Mouse (Mus musculus) forebrain, embryonic 16.5 days (tissue): ENCODE measurements around the gene Ldb2. TPM values are rescaled to one million over a fixed set of nuclear protein-coding genes. Genes with fewer than 3 reads are reported as not detected.
A peak's percentile ranks its signal among the peaks of the same experiment; 100 is the strongest.

Experiments used
- ATAC-seq: fragments of 200-750 bp; cut with Nextera tagmentation; 2 replicates; pipeline ENCODE4 v1.8.0; 2017; ENCODE audit warnings: mild to moderate bottlenecking, moderate library complexity
- H3K27ac ChIP-seq: fragments of 300-500 bp; sonication (generic); 2 replicates; pipeline ENCODE4 v1.5.1; 2014; ENCODE audit warnings: low read length, control low read depth
- H3K27me3 ChIP-seq: fragments of 300-500 bp; sonication (generic); replicated peaks from 2 replicates; pipeline ENCODE4 v1.6.1; 2014; ENCODE audit warnings: low read length; ENCODE audit not compliant: control insufficient read depth, insufficient read depth
- H3K36me3 ChIP-seq: fragments of 300-500 bp; sonication (generic); 2 replicates; pipeline ENCODE4 v1.6.1; 2014; ENCODE audit not compliant: control insufficient read depth, insufficient read depth
- H3K4me1 ChIP-seq: fragments of 300-500 bp; sonication (generic); replicated peaks from 2 replicates; pipeline ENCODE4 v1.6.1; 2014; ENCODE audit warnings: low read length; ENCODE audit not compliant: control insufficient read depth, insufficient read depth
- H3K4me2 ChIP-seq: fragments of 300-500 bp; sonication (generic); 2 replicates; pipeline ENCODE4 v1.6.1; 2014; ENCODE audit warnings: mild to moderate bottlenecking, low read length, control low read depth
- H3K4me3 ChIP-seq: fragments of 300-500 bp; sonication (generic); replicated peaks from 2 replicates; pipeline ENCODE4 v1.5.1; 2014; ENCODE audit warnings: mild to moderate bottlenecking, low read length, control low read depth
- H3K9ac ChIP-seq: fragments of 300-500 bp; sonication (generic); replicated peaks from 2 replicates; pipeline ENCODE4 v1.6.1; 2014; ENCODE audit warnings: low read depth, low read length, control low read depth
- H3K9me3 ChIP-seq: fragments of 300-500 bp; sonication (generic); 2 replicates; pipeline ENCODE4 v1.6.1; 2016; ENCODE audit warnings: low read length; ENCODE audit not compliant: control insufficient read depth
- WGBS: fragments of 180-500 bp; shearing (Covaris S2); extraction: QIAGEN DNeasy Blood & Tissue Kit; methylation state at CpG from one replicate; pipeline ENCODE4 v1.1.7; 2014; 5-methylcytosine and 5-hydroxymethylcytosine counted together
- polyA plus RNA-seq: library from polyadenylated mRNA; unstranded; fragments of >200 nt; fragmentation: Nextera tagmentation; extraction: Ambion mirVana; gene quantifications from 2 replicates; pipeline ENCODE4 v1.2.1, GENCODE M21; 2015

Ldb2 gene
- polyA plus RNA-seq, 1 experiment from 2014 or later: 86.5 TPM

- no peak overlapping the region for H3K4me2 ChIP-seq
- no peak for ATAC-seq
- no peak overlapping the region for H3K9ac ChIP-seq
- no peaks in the 10 kb centered on the region for H3K9me3 ChIP-seq
- H3K4me1 ChIP-seq: peaks cover 11% of the 10 kb centered on the region; the same call in 1 of the 2 replicates
- H3K4me3 ChIP-seq: no peak overlapping the region
- WGBS: 51% methylated on average over 3 of the region's 3 CpGs
- no peaks in the 10 kb centered on the region for H3K36me3 ChIP-seq
- no peaks in the 10 kb centered on the region for H3K27me3 ChIP-seq
- no peak overlapping the region for H3K27ac ChIP-seq
Observed at GRCm38 (mm10) chr5:44707946-44708345, 91.5 kb downstream of the Ldb2 start.

GRCm38 (mm10) chr5:44706997-44707698, 92.3 kb downstream of the Ldb2 start:
- no peak overlapping the region for H3K4me3 ChIP-seq
- no peak overlapping the region for H3K9ac ChIP-seq
- no peak overlapping the region for H3K27ac ChIP-seq
- 48% methylated on average over 6 of the region's 6 CpGs for WGBS
- no peaks in the 10 kb centered on the region for H3K36me3 ChIP-seq
- ATAC-seq: 0 out of 2 replicates have a peak, but pooled peaks have one; percentile 37
- H3K4me2 ChIP-seq: no peak overlapping the region
- H3K27me3 ChIP-seq: no peaks in the 10 kb centered on the region
- H3K4me1 ChIP-seq: peaks cover 11% of the 10 kb centered on the region; the same call in 1 of the 2 replicates
- no peaks in the 10 kb centered on the region for H3K9me3 ChIP-seq

GRCm38 (mm10) chr5:44697993-44698392, 101.5 kb downstream of the Ldb2 start:
- H3K27ac ChIP-seq: no peak overlapping the region
- H3K9me3 ChIP-seq: no peaks in the 10 kb centered on the region
- no peak overlapping the region for H3K4me2 ChIP-seq
- 4% methylated on average over 3 of the region's 3 CpGs for WGBS
- H3K9ac ChIP-seq: no peak overlapping the region
- peaks cover 33% of the 10 kb centered on the region for H3K4me1 ChIP-seq
- ATAC-seq: peak; percentile 91
- H3K27me3 ChIP-seq: no peaks in the 10 kb centered on the region
- H3K4me3 ChIP-seq: no peak overlapping the region
- no peaks in the 10 kb centered on the region for H3K36me3 ChIP-seq

GRCm38 (mm10) chr5:44696548-44696947, 102.9 kb downstream of the Ldb2 start:
- H3K27ac ChIP-seq: no peak overlapping the region
- H3K4me2 ChIP-seq: no peak overlapping the region
- no peaks in the 10 kb centered on the region for H3K9me3 ChIP-seq
- no peaks in the 10 kb centered on the region for H3K36me3 ChIP-seq
- H3K4me1 ChIP-seq: peaks cover 33% of the 10 kb centered on the region
- ATAC-seq: 0 out of 2 replicates have a peak, but pooled peaks have one; percentile 7
- WGBS: 52% methylated on average over 7 of the region's 7 CpGs
- no peak overlapping the region for H3K9ac ChIP-seq
- H3K4me3 ChIP-seq: no peak overlapping the region
- no peaks in the 10 kb centered on the region for H3K27me3 ChIP-seq

GRCm38 (mm10) chr5:44693674-44694073, 105.8 kb downstream of the Ldb2 start:
- H3K27me3 ChIP-seq: no peaks in the 10 kb centered on the region

GRCm38 (mm10) chr5:44686344-44686743, 113.1 kb downstream of the Ldb2 start:
- no peak overlapping the region for H3K9ac ChIP-seq
- 85% methylated on average over 6 of the region's 6 CpGs for WGBS
- H3K27me3 ChIP-seq: no peaks in the 10 kb centered on the region
- no peaks in the 10 kb centered on the region for H3K36me3 ChIP-seq
- no peak overlapping the region for H3K4me3 ChIP-seq
- no peak for ATAC-seq
- no peaks in the 10 kb centered on the region for H3K9me3 ChIP-seq
- H3K4me1 ChIP-seq: no peaks in the 10 kb centered on the region; the same call in 1 of the 2 replicates
- H3K4me2 ChIP-seq: no peak overlapping the region
- H3K27ac ChIP-seq: no peak overlapping the region

More at GRCm38 (mm10) chr5:44693674-44694073, 105.8 kb downstream of the Ldb2 start:
- Histone ChIP-seq H3K27ac (peak overlapping the region; percentile 11), H3K4me2 (no peak overlapping the region), H3K36me3 (no peaks in the 10 kb centered on the region), H3K9ac (no peak overlapping the region), H3K9me3 (no peaks in the 10 kb centered on the region), H3K4me3 (no peak overlapping the region), H3K4me1 (peaks cover 32% of the 10 kb centered on the region)
- ATAC-seq: peak; percentile 50
- 14% methylated on average over 5 of the region's 5 CpGs for WGBS

- H3K27ac ChIP-seq: no peak overlapping the region; the same call in 1 of the 2 replicates
Observed at GRCm38 (mm10) chr5:44681054-44681638, 118.3 kb downstream of the Ldb2 start.

GRCm38 (mm10) chr5:44677814-44678213, 121.7 kb downstream of the Ldb2 start:
- Histone ChIP-seq H3K9ac (no peak overlapping the region), H3K36me3 (no peaks in the 10 kb centered on the region), H3K27me3 (no peaks in the 10 kb centered on the region), H3K4me1 (peaks cover 13% of the 10 kb centered on the region), H3K9me3 (no peaks in the 10 kb centered on the region), H3K4me3 (no peak overlapping the region), H3K4me2 (no peak overlapping the region), H3K27ac (0 out of 2 replicates have a peak overlapping the region, but pooled peaks have one; percentile 2)
- no peak for ATAC-seq
- 68% methylated on average over 5 of the region's 5 CpGs for WGBS

More at GRCm38 (mm10) chr5:44681054-44681638, 118.3 kb downstream of the Ldb2 start:
- H3K36me3 ChIP-seq: no peaks in the 10 kb centered on the region
- H3K27me3 ChIP-seq: no peaks in the 10 kb centered on the region
- H3K4me2 ChIP-seq: no peak overlapping the region
- ATAC-seq: no peak
- no peak overlapping the region for H3K9ac ChIP-seq
- no peak overlapping the region for H3K4me3 ChIP-seq
- WGBS: 67% methylated on average over 3 of the region's 3 CpGs
- peaks cover 6% of the 10 kb centered on the region for H3K4me1 ChIP-seq
- no peaks in the 10 kb centered on the region for H3K9me3 ChIP-seq

GRCm38 (mm10) chr5:44676145-44676754, 123.2 kb downstream of the Ldb2 start:
- Histone ChIP-seq H3K36me3 (no peaks in the 10 kb centered on the region), H3K27ac (peak overlapping the region; percentile 37), H3K4me3 (no peak overlapping the region), H3K9me3 (no peaks in the 10 kb centered on the region), H3K27me3 (no peaks in the 10 kb centered on the region), H3K4me2 (peak overlapping the region; percentile 8), H3K4me1 (peaks cover 13% of the 10 kb centered on the region), H3K9ac (no peak overlapping the region)
- peak; percentile 67 for ATAC-seq
- WGBS: 27% methylated on average over 5 of the region's 5 CpGs
